Mouse (Mus musculus) stomach, postnatal 0 days (tissue): ENCODE data around the gene Thrb.

ENCODE experiments used
- CTCF ChIP-seq: IDR thresholded peaks from 2 replicates; pipeline ENCODE4 v1.5.1; 2016; ENCODE audit warnings: antibody characterized with exemption, low read depth, mild to moderate bottlenecking, moderate library complexity
- EP300 ChIP-seq: optimal IDR thresholded peaks from 2 replicates; pipeline ENCODE3; 2016; ENCODE audit warnings: antibody characterized with exemption

DNA sequence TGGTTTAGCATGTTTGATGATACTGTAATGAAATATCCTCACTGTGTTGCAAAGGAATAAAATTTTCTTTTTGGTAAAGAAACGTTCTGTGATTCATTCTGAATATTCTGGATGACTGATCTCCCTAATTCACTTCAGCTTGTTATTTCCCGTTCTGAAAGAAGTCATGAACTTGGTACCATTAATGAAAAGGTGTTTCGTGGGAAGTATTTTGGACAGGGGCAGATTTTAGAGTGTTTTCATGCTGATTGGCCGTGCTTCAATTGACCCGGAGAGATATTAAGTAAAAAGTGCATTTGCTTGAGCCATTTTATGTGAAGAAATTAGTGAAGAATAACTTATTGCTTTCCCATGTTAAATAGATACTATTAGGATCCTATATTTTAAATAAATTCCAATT, 2.0 kb downstream of the Thrb start:
- no peak for TF ChIP-seq CTCF
- no peak for TF ChIP-seq EP300
